Mouse (Mus musculus) MEL (cell line): ENCODE data around the gene Cenph. TPM values are rescaled to one million over a fixed set of nuclear protein-coding genes. Genes with fewer than 3 reads are reported as not detected.

ENCODE experiments used
- DNase-seq: peaks from one replicate; pipeline ENCODE4 v3.0.0; 2011; ENCODE audit warnings: low read depth, low spot score
- H3K27ac ChIP-seq: 2 replicates; pipeline ENCODE4 v1.5.1; 2012; ENCODE audit warnings: low read depth, mild to moderate bottlenecking, control low read depth, low read length, moderate library complexity; ENCODE audit not compliant: control insufficient read depth
- H3K27me3 ChIP-seq, 2 experiments: fragments of 150-350 bp in 1 of 2; sonication (generic) in 1 of 2; 2 replicates each; pipeline ENCODE4 v1.6.1; 2012; ENCODE audit warnings: low read length in 2 of 2, mild to moderate bottlenecking in 2 of 2, improper control_type of control experiment in 1 of 2, moderate library complexity in 1 of 2; ENCODE audit not compliant: insufficient read depth in 2 of 2, control insufficient read depth in 1 of 2
- H3K36me3 ChIP-seq, 2 experiments: 2 replicates each; pipeline ENCODE4 v1.6.1; 2012 to 2014; ENCODE audit warnings: low read length in 2 of 2, improper control_type of control experiment in 1 of 2, inconsistent platforms in 1 of 2, mild to moderate bottlenecking in 1 of 2; ENCODE audit not compliant: insufficient read depth in 2 of 2, control insufficient read depth in 1 of 2
- H3K4me1 ChIP-seq, 2 experiments: fragments of 150-350 bp in 1 of 2; sonication (generic) in 1 of 2; 2 replicates each; pipeline ENCODE4 v1.6.1; 2012; ENCODE audit warnings: low read length in 2 of 2, improper control_type of control experiment in 1 of 2, mild to moderate bottlenecking in 1 of 2; ENCODE audit not compliant: insufficient read depth in 2 of 2, control insufficient read depth in 1 of 2
- H3K4me3 ChIP-seq, 2 experiments: fragments of 150-350 bp in 1 of 2; sonication (generic) in 1 of 2; 2 replicates each; pipeline ENCODE4 v1.5.1; 2012; ENCODE audit warnings: low read depth in 2 of 2, low read length in 2 of 2, mild to moderate bottlenecking in 2 of 2, moderate library complexity in 2 of 2, control low read depth in 1 of 2, improper control_type of control experiment in 1 of 2; ENCODE audit not compliant: control insufficient read depth in 1 of 2, insufficient read depth in 1 of 2
- H3K79me2 ChIP-seq: 2 replicates; pipeline ENCODE4 v1.6.1; 2012; ENCODE audit warnings: mild to moderate bottlenecking, low read length, moderate library complexity; ENCODE audit not compliant: control insufficient read depth, poor library complexity, insufficient read depth
- H3K9ac ChIP-seq: 2 replicates; pipeline ENCODE4 v1.6.1; 2012; ENCODE audit warnings: low read depth, mild to moderate bottlenecking, control low read depth, low read length, moderate library complexity; ENCODE audit not compliant: control insufficient read depth, poor library complexity, severe bottlenecking
- H3K9me3 ChIP-seq: fragments of 150-350 bp; sonication (generic); replicated peaks from 2 replicates; pipeline ENCODE4 v1.6.1; 2012; ENCODE audit warnings: mild to moderate bottlenecking, low read length, improper control_type of control experiment, moderate library complexity; ENCODE audit not compliant: insufficient read depth
- CHD1 ChIP-seq: IDR thresholded peaks from 2 replicates; pipeline ENCODE4 v1.6.1; 2012; ENCODE audit warnings: low read depth, mild to moderate bottlenecking, inconsistent platforms, low read length, improper control_type of control experiment
- CHD2 ChIP-seq: IDR thresholded peaks from 2 replicates; pipeline ENCODE4 v1.6.1; 2011; ENCODE audit warnings: low read length, improper control_type of control experiment
- E2F4 ChIP-seq: IDR thresholded peaks from 2 replicates; pipeline ENCODE4 v1.6.1; 2011; ENCODE audit warnings: low read depth, low read length, improper control_type of control experiment, borderline replicate concordance
- ELF1 ChIP-seq: IDR thresholded peaks from 2 replicates; pipeline ENCODE4 v1.6.1; 2014; ENCODE audit warnings: low read depth, mild to moderate bottlenecking, inconsistent platforms, low read length, improper control_type of control experiment, moderate library complexity
- EP300 ChIP-seq, 2 experiments: IDR thresholded peaks; 2 replicates each; pipeline ENCODE4 v1.6.1; 2011; ENCODE audit warnings: improper control_type of control experiment in 2 of 2, low read length in 2 of 2, low read depth in 1 of 2, mild to moderate bottlenecking in 1 of 2
- ETS1 ChIP-seq: IDR thresholded peaks from 2 replicates; pipeline ENCODE4 v1.6.1; 2012; ENCODE audit warnings: low read depth, mild to moderate bottlenecking, inconsistent platforms, low read length, improper control_type of control experiment, moderate library complexity
- MAX ChIP-seq: IDR thresholded peaks from 2 replicates; pipeline ENCODE4 v1.6.1; 2011; ENCODE audit warnings: low read length, improper control_type of control experiment
- MEF2A ChIP-seq: IDR thresholded peaks from 2 replicates; pipeline ENCODE4 v1.6.1; 2014; ENCODE audit warnings: low read depth, mild to moderate bottlenecking, inconsistent platforms, low read length, improper control_type of control experiment; ENCODE audit not compliant: poor library complexity, insufficient replicate concordance, severe bottlenecking; ENCODE audit errors: extremely low read depth
- MXI1 ChIP-seq: IDR thresholded peaks from 2 replicates; pipeline ENCODE4 v1.6.1; 2011; ENCODE audit warnings: mild to moderate bottlenecking, low read depth, low read length, improper control_type of control experiment
- NELFE ChIP-seq: IDR thresholded peaks from 2 replicates; pipeline ENCODE4 v1.6.1; 2011; ENCODE audit warnings: low read depth, low read length, improper control_type of control experiment
- NRF1 ChIP-seq: IDR thresholded peaks from 2 replicates; pipeline ENCODE4 v1.6.1; 2014; ENCODE audit warnings: low read depth, mild to moderate bottlenecking, inconsistent platforms, low read length, improper control_type of control experiment, moderate library complexity; ENCODE audit not compliant: poor library complexity, insufficient read depth, severe bottlenecking
- POLR2AphosphoS2 ChIP-seq: IDR thresholded peaks from 2 replicates; pipeline ENCODE4 v1.6.1; 2011; ENCODE audit warnings: low read length, improper control_type of control experiment
- POLR2AphosphoS5 ChIP-seq: IDR thresholded peaks from 2 replicates; pipeline ENCODE4 v1.6.1; 2012; ENCODE audit warnings: low read depth, borderline replicate concordance, mild to moderate bottlenecking, inconsistent platforms, low read length, moderate library complexity, mixed read lengths
- RAD21 ChIP-seq: IDR thresholded peaks from 2 replicates; pipeline ENCODE4 v1.6.1; 2011; ENCODE audit warnings: mild to moderate bottlenecking, low read depth, low read length, improper control_type of control experiment
- RCOR1 ChIP-seq: IDR thresholded peaks from 2 replicates; pipeline ENCODE4 v1.6.1; 2012; ENCODE audit warnings: low read depth, mild to moderate bottlenecking, inconsistent platforms, low read length, improper control_type of control experiment
- SMC3 ChIP-seq: IDR thresholded peaks from 2 replicates; pipeline ENCODE4 v1.6.1; 2011; ENCODE audit warnings: low read depth, low read length, improper control_type of control experiment
- TAL1 ChIP-seq: IDR thresholded peaks from 2 replicates; pipeline ENCODE4 v1.6.1; 2012; ENCODE audit warnings: mild to moderate bottlenecking, inconsistent platforms, low read length, moderate library complexity, mixed read lengths
- UBTF ChIP-seq: IDR thresholded peaks from 2 replicates; pipeline ENCODE4 v1.6.1; 2012; ENCODE audit warnings: low read depth, mild to moderate bottlenecking, inconsistent platforms, low read length, improper control_type of control experiment, moderate library complexity, borderline replicate concordance; ENCODE audit not compliant: insufficient read depth
- ZC3H11A ChIP-seq: IDR thresholded peaks from 2 replicates; pipeline ENCODE4 v1.6.1; 2012; ENCODE audit warnings: low read depth, mild to moderate bottlenecking, inconsistent platforms, low read length, improper control_type of control experiment
- ZKSCAN1 ChIP-seq: IDR thresholded peaks from 2 replicates; pipeline ENCODE4 v1.6.1; 2012; ENCODE audit warnings: low read depth, mild to moderate bottlenecking, inconsistent platforms, low read length, improper control_type of control experiment, moderate library complexity
- ZMIZ1 ChIP-seq: IDR thresholded peaks from 2 replicates; pipeline ENCODE4 v1.6.1; 2012; ENCODE audit warnings: low read depth, mild to moderate bottlenecking, inconsistent platforms, low read length, improper control_type of control experiment, moderate library complexity
- ZNF384 ChIP-seq: IDR thresholded peaks from 2 replicates; pipeline ENCODE4 v1.6.1; 2012; ENCODE audit warnings: low read depth, mild to moderate bottlenecking, inconsistent platforms, low read length, improper control_type of control experiment
- polyA plus RNA-seq, 2 experiments: library from polyadenylated mRNA; stranded (reverse) in 1 of 2; unstranded in 1 of 2; fragments of >175 nt in 1 of 2; fragments of >200 nt in 1 of 2; gene quantifications; 2 replicates each; pipeline versions ENCODE4 v1.2.1 to v1.2.4; 2012; ENCODE audit warnings: low replicate concordance in 2 of 2, low read depth in 1 of 2; ENCODE audit not compliant: insufficient read length in 2 of 2, insufficient read depth in 1 of 2, missing spikeins in 1 of 2
- total RNA-seq: library from RNA; depleted of rRNA; stranded (reverse); fragments of 300-350 nt; gene quantifications from 2 replicates; pipeline ENCODE4 v1.2.3, GENCODE M21; 2012

The Cenph gene
- total and polyA plus RNA-seq, 3 experiments, result 33.3 to 48.8 TPM; not detected in 1

DNA sequence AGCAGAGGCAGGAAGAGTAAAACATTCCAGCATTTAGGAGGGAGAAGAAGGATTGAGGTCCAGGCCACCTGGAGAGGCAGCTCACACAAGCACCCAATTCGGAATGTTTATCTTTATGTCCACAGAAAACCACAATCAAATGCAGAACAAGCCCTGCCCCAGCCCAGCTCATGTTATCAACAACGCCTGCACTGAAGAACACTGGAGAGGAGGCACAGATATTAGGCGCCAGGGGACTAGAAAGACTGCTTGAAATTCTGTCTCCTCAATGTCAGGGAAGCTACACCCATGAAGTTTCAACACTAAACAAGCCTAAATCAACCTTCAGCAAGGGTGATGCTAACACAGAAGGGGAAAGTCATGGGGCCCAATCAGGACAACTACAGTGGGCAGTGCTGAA is 1.8 kb upstream of the Cenph start (continued):
- TF ChIP-seq NRF1 (no peak), ZNF384 (no peak), MXI1 (0 out of 2 replicates have a peak, but pooled peaks have one; percentile 34), POLR2AphosphoS5 (no peak), E2F4 (no peak), CHD2 (no peak; the same call in 1 of the 2 replicates), NELFE (no peak), ETS1 (peak; percentile 76; the same call in 1 of the 2 replicates), RCOR1 (peak; percentile 95; the same call in 1 of the 2 replicates), ZKSCAN1 (no peak), POLR2AphosphoS2 (peak; percentile 74), UBTF (no peak), CHD1 (no peak), ZC3H11A (no peak), RAD21 (no peak), MEF2A (no peak), TAL1 (peak; percentile 95), MAX (no peak), ELF1 (no peak)
- TF ChIP-seq, all 39 proteins: peak for 12

DNA sequence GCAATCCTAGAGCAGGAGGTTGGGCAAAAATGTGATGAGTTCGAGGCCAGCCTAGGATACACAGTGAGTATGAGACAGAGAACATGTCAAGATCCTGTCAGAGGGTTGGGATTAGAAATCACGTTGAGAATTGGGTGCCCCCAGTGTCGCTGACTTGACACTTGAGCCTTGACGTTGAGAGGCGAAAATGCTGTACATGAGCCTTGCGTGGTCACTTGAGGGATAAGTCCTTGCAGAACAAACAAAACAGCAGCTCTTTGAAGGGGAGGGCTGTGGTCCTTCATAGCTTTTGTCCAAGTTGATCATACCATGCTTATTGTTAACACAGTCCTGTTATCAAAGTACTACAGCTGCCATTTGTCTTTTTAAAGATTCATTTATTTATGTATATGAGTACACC is 1.0 kb upstream of the Cenph start:
- TF ChIP-seq ZMIZ1 (no peak), RCOR1 (0 out of 2 replicates have a peak, but pooled peaks have one; percentile 20), TAL1 (peak; percentile 60; the same call in 1 of the 2 replicates), EP300 (IDR thresholded peaks at IDR 0.05; ENCODE audit: low read depth in 1 of 2, low read length in 2 of 2) (peak in 1 of 2 experiments; percentile 33; a peak in 1 of 4 replicates), SMC3 (no peak), MXI1 (0 out of 2 replicates have a peak, but pooled peaks have one; percentile 18)
- H3K4me1 ChIP-seq, result peaks cover 15 to 36% of the 10 kb centered on the region in 2 experiments
- peaks cover 10% of the 10 kb centered on the region for H3K79me2 ChIP-seq
- H3K36me3 ChIP-seq, result peaks cover under 1 to 40% of the 10 kb centered on the region in 2 experiments; a peak in 3 of 4 replicates
- no peak overlapping the region for H3K4me3 ChIP-seq
- no peak overlapping the region for H3K9ac ChIP-seq
- H3K27me3 ChIP-seq, result no peaks in the 10 kb centered on the region
- no peaks in the 10 kb centered on the region for H3K9me3 ChIP-seq
- H3K27ac ChIP-seq, result peak overlapping the region; percentile 49
- peak; percentile 27 for DNase-seq
